Mouse (Mus musculus) limb, embryonic 14.5 days (tissue): ENCODE measurements around the gene Gm20489. TPM values are rescaled to one million over a fixed set of nuclear protein-coding genes. Genes with fewer than 3 reads are reported as not detected.
A peak's percentile ranks its signal among the peaks of the same experiment; 100 is the strongest.

Experiments
- ATAC-seq: fragments of 200-750 bp; cut with Nextera tagmentation; 2 replicates; pipeline ENCODE4 v1.8.0; 2017; ENCODE audit warnings: low read depth, moderate number of reproducible peaks, moderate TSS enrichment; ENCODE audit not compliant: low FRiP score
- DNase-seq: peaks from one replicate; pipeline ENCODE4 v3.0.0-alpha.2; 2015; ENCODE audit warnings: low spot score
- H3K27ac ChIP-seq: fragments of 300-500 bp; sonication (generic); replicated peaks from 2 replicates; pipeline ENCODE4 v1.5.1; 2014; ENCODE audit warnings: low read depth, mild to moderate bottlenecking, low read length, moderate library complexity, mixed read lengths
- H3K27me3 ChIP-seq: fragments of 300-500 bp; sonication (generic); 2 replicates; pipeline ENCODE4 v1.6.1; 2014; ENCODE audit warnings: low read length, mixed read lengths; ENCODE audit not compliant: control insufficient read depth, insufficient read depth
- H3K36me3 ChIP-seq: fragments of 300-500 bp; sonication (generic); 2 replicates; pipeline ENCODE4 v1.6.1; 2014; ENCODE audit warnings: mild to moderate bottlenecking, low read length, moderate library complexity, mixed read lengths; ENCODE audit not compliant: control insufficient read depth, insufficient read depth
- H3K4me1 ChIP-seq: fragments of 300-500 bp; sonication (generic); 2 replicates; pipeline ENCODE4 v1.6.1; 2014; ENCODE audit warnings: antibody characterized with exemption, low read length, mixed read lengths; ENCODE audit not compliant: control insufficient read depth, insufficient read depth
- H3K4me2 ChIP-seq: fragments of 300-500 bp; sonication (generic); replicated peaks from 2 replicates; pipeline ENCODE4 v1.6.1; 2014; ENCODE audit warnings: low read depth, mild to moderate bottlenecking, low read length, moderate library complexity; ENCODE audit not compliant: severe bottlenecking
- H3K4me3 ChIP-seq: fragments of 300-500 bp; sonication (generic); replicated peaks from 2 replicates; pipeline ENCODE4 v1.5.1; 2014; ENCODE audit warnings: low read length
- H3K9ac ChIP-seq: fragments of 300-500 bp; sonication (generic); 2 replicates; pipeline ENCODE4 v1.6.1; 2014; ENCODE audit warnings: mild to moderate bottlenecking, low read depth, low read length, moderate library complexity; ENCODE audit not compliant: severe bottlenecking
- H3K9me3 ChIP-seq: fragments of 300-500 bp; sonication (generic); 2 replicates; pipeline ENCODE4 v1.6.1; 2016; ENCODE audit warnings: low read length; ENCODE audit not compliant: control insufficient read depth
- POLR2A ChIP-seq: fragments of 200-500 bp; IDR thresholded peaks from 2 replicates; pipeline ENCODE4 v1.8.0; 2012; ENCODE audit warnings: inconsistent platforms, mild to moderate bottlenecking, moderate library complexity, borderline replicate concordance; ENCODE audit not compliant: insufficient read depth, insufficient read length; ENCODE audit errors: extremely low read depth
- WGBS: fragments of 180-500 bp; shearing (Covaris S2); extraction: QIAGEN DNeasy Blood & Tissue Kit; methylation state at CpG from one replicate; pipeline ENCODE4 v1.1.7; 2014; 5-methylcytosine and 5-hydroxymethylcytosine counted together
- polyA plus RNA-seq, 2 experiments: library from polyadenylated mRNA; depleted of rRNA in 1 of 2; stranded (reverse) in 1 of 2; unstranded in 1 of 2; fragments of >200 nt; fragmentation: Nextera tagmentation in 1 of 2; extraction: Ambion mirVana in 1 of 2; gene quantifications; 2 replicates each; pipeline versions ENCODE4 v1.2.1 to v1.2.3; 2012 to 2014

The Gm20489 gene
- polyA plus RNA-seq, 2 experiments = not detected

- ATAC-seq (no peak; the same call in 1 of the 2 replicates), DNase-seq (no peak)
- Histone ChIP-seq H3K27ac (no peak overlapping the region), H3K4me3 (peak overlapping the region; percentile 48), H3K36me3 (0 out of 2 replicates have a peak, but pooled peaks cover 4% of the 10 kb centered on the region), H3K4me2 (peak overlapping the region; percentile 37), H3K27me3 (no peaks in the 10 kb centered on the region), H3K4me1 (no peaks in the 10 kb centered on the region), H3K9ac (no peak overlapping the region), H3K9me3 (no peaks in the 10 kb centered on the region)
- 40% methylated on average over 7 of the region's 7 CpGs for whole genome bisulfite sequencing
- no peak for TF ChIP-seq POLR2A
These were observed 46.0 kb downstream of the Gm20489 start for GRCm38 (mm10) chrX:101222796-101223162.

- peak within 1 kb of the TSS; percentile 56 for H3K9ac ChIP-seq
- H3K27ac ChIP-seq = no peak within 1 kb of the TSS
- H3K9me3 ChIP-seq = no peaks in the 10 kb centered on the region
- no peaks in the 10 kb centered on the region for H3K4me1 ChIP-seq
- peak; percentile 96 for ATAC-seq
- DNase-seq = peak; percentile 92
- H3K4me2 ChIP-seq = peak within 1 kb of the TSS; percentile 47
- WGBS = 20% methylated on average over 53 of the region's 55 CpGs
- TF ChIP-seq POLR2A = no peak
- no peaks in the 10 kb centered on the region for H3K27me3 ChIP-seq
- peak within 1 kb of the TSS; percentile 48 for H3K4me3 ChIP-seq
- H3K36me3 ChIP-seq = 0 out of 2 replicates have a peak, but pooled peaks cover 4% of the 10 kb centered on the region
These were observed 46.7 kb downstream of the Gm20489 start, which contains the start of gene Snx12 for GRCm38 (mm10) chrX:101221834-101222795. Snx12 (minus strand) TSS chrX:101222563.

Other genes starting within 250 kb of the Gm20489 start
- gene Tex11, start 209.4 kb downstream of the Gm20489 start, polyA plus RNA-seq (2012; rRNA removed) = 0.03 and 0.04 TPM in 2 replicates
- gene Tex11, start 209.4 kb downstream of the Gm20489 start, polyA plus RNA-seq (2014; fragmentation: Nextera tagmentation; extraction: Ambion mirVana) = 0.22 TPM in 1 of 2 replicates, not detected in the other
- gene Slc7a3, start 183.0 kb downstream of the Gm20489 start, polyA plus RNA-seq (2012; rRNA removed) = 6.1 and 7.7 TPM in 2 replicates
- gene Slc7a3, start 183.0 kb downstream of the Gm20489 start, polyA plus RNA-seq (2014; fragmentation: Nextera tagmentation; extraction: Ambion mirVana) = 2.6 and 3.0 TPM in 2 replicates
- gene Snx12, start 46.5 kb downstream of the Gm20489 start, polyA plus RNA-seq (2012; rRNA removed) = 37.9 and 42.1 TPM in 2 replicates
- 52.8 and 56.2 TPM in 2 replicates for gene Snx12, start 46.5 kb downstream of the Gm20489 start, polyA plus RNA-seq (2014; fragmentation: Nextera tagmentation; extraction: Ambion mirVana)
- 48.1 and 70.4 TPM in 2 replicates for gene Foxo4, start 14.5 kb downstream of the Gm20489 start, polyA plus RNA-seq (2012; rRNA removed)
- gene Foxo4, start 14.5 kb downstream of the Gm20489 start, polyA plus RNA-seq (2014; fragmentation: Nextera tagmentation; extraction: Ambion mirVana) = 5.0 and 5.6 TPM in 2 replicates
- gene Gm614, start 5.0 kb downstream of the Gm20489 start, polyA plus RNA-seq (2012; rRNA removed) = 0.15 TPM in 1 of 2 replicates, not detected in the other
- not detected in 2 replicates for gene Gm614, start 5.0 kb downstream of the Gm20489 start, polyA plus RNA-seq (2014; fragmentation: Nextera tagmentation; extraction: Ambion mirVana)
- gene Il2rg, start 768 bp downstream of the Gm20489 start, polyA plus RNA-seq (2012; rRNA removed) = 14.0 and 14.9 TPM in 2 replicates
- 14.9 and 15.1 TPM in 2 replicates for gene Il2rg, start 768 bp downstream of the Gm20489 start, polyA plus RNA-seq (2014; fragmentation: Nextera tagmentation; extraction: Ambion mirVana)
- 122 and 193 TPM in 2 replicates for gene Med12, start 5.0 kb upstream of the Gm20489 start, polyA plus RNA-seq (2012; rRNA removed)
- gene Med12, start 5.0 kb upstream of the Gm20489 start, polyA plus RNA-seq (2014; fragmentation: Nextera tagmentation; extraction: Ambion mirVana) = 41.7 and 55.7 TPM in 2 replicates
- 10.3 and 15.6 TPM in 2 replicates for gene Nlgn3, start 30.1 kb upstream of the Gm20489 start, polyA plus RNA-seq (2012; rRNA removed)
- gene Nlgn3, start 30.1 kb upstream of the Gm20489 start, polyA plus RNA-seq (2014; fragmentation: Nextera tagmentation; extraction: Ambion mirVana) = 18.2 and 24.4 TPM in 2 replicates
- gene Gjb1, start 107.4 kb upstream of the Gm20489 start, polyA plus RNA-seq (2012; rRNA removed) = 0.09 and 0.19 TPM in 2 replicates
- gene Gjb1, start 107.4 kb upstream of the Gm20489 start, polyA plus RNA-seq (2014; fragmentation: Nextera tagmentation; extraction: Ambion mirVana) = not detected in 2 replicates
- 105 and 118 TPM in 2 replicates for gene Zmym3, start 151.8 kb upstream of the Gm20489 start, polyA plus RNA-seq (2012; rRNA removed)
- gene Zmym3, start 151.8 kb upstream of the Gm20489 start, polyA plus RNA-seq (2014; fragmentation: Nextera tagmentation; extraction: Ambion mirVana) = 30.4 and 36.5 TPM in 2 replicates
- gene Nono, start 160.3 kb upstream of the Gm20489 start, polyA plus RNA-seq (2012; rRNA removed) = 402 and 421 TPM in 2 replicates
- gene Nono, start 160.3 kb upstream of the Gm20489 start, polyA plus RNA-seq (2014; fragmentation: Nextera tagmentation; extraction: Ambion mirVana) = 362 and 397 TPM in 2 replicates
- gene Itgb1bp2, start 180.1 kb upstream of the Gm20489 start, polyA plus RNA-seq (2012; rRNA removed) = 55.3 and 70.9 TPM in 2 replicates
- 35.2 and 47.0 TPM in 2 replicates for gene Itgb1bp2, start 180.1 kb upstream of the Gm20489 start, polyA plus RNA-seq (2014; fragmentation: Nextera tagmentation; extraction: Ambion mirVana)